Mouse (Mus musculus): ENCODE data around the gene Mrpl46.
A peak's percentile ranks its signal among the peaks of the same experiment; 100 is the strongest.

DNA sequence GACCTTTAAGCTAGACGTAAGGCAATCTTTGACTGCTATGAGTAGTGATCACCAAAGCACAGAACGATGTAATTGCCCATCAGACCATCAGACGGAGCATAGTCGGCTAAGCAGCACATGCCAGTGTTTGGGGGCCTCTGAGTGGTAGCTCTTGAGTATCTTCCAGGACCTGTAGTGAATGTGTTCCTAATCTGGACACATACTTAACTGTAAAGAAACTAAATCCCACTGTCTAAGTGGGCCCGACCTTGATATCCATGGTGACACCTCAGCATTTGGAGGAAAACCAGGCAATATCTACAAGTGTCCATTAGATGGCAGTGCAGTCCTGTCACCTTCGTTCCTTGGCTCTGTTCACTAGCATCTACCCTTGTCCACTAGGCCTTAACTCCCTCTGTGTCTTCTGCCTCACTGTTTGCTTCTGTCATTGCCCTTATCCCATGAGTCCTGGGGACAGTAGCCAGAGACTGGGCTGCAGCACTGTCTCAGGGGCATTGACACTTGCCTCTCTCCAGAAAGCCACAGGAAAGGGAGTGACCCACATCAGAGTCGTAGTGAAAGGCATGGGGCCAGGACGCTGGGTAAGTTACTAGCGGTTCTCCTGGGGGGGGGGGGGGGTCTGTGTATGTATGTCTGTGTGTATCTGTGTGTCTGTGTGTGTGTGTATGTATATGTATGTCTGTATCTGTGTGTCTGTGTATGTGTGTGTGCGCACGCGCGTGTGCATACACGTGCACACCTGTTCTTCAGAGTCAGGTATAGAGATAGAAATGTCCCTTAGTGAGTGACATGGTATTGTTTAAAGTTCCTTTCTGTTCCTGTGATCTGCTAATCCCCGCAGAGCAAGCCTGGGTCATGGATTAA lies 8.3 kb upstream of the Mrpl46 start:
- TF ChIP-seq EP300 (IDR thresholded peaks at IDR 0.05; ENCODE audit: low read depth), result no peak
- peak; percentile 92 for TF ChIP-seq CTCF (IDR thresholded peaks at IDR 0.05; ENCODE audit: low read depth)
